Mouse (Mus musculus) small intestine, adult 2 months (tissue): ENCODE data around the gene Zfp607b. TPM values are rescaled to one million over a fixed set of nuclear protein-coding genes. Genes with fewer than 3 reads are reported as not detected.
A peak's percentile ranks its signal among the peaks of the same experiment; 100 is the strongest.

Experiments used
- H3K27ac ChIP-seq: fragments of 200-500 bp; 2 replicates; pipeline ENCODE4 v1.5.1; 2012; ENCODE audit warnings: low read depth, low read length, control low read depth, inconsistent platforms; ENCODE audit not compliant: insufficient read depth
- H3K27me3 ChIP-seq: fragments of 200-500 bp; 2 replicates; pipeline ENCODE4 v1.6.1; 2012; ENCODE audit warnings: mild to moderate bottlenecking, moderate library complexity, low read length, inconsistent platforms; ENCODE audit not compliant: control insufficient read depth, insufficient read depth
- H3K36me3 ChIP-seq: fragments of 200-500 bp; 2 replicates; pipeline ENCODE4 v1.6.1; 2012; ENCODE audit warnings: mild to moderate bottlenecking, low read length, control low read depth, inconsistent platforms; ENCODE audit not compliant: control insufficient read depth, insufficient read depth
- H3K4me1 ChIP-seq: fragments of 200-500 bp; 2 replicates; pipeline ENCODE4 v1.6.1; 2012; ENCODE audit warnings: low read length, inconsistent platforms, mixed read lengths; ENCODE audit not compliant: control insufficient read depth, insufficient read depth, insufficient read length
- H3K4me3 ChIP-seq: fragments of 200-500 bp; 2 replicates; pipeline ENCODE4 v1.5.1; 2012; ENCODE audit warnings: low read depth, mild to moderate bottlenecking, control low read depth, inconsistent platforms, low read length, moderate library complexity
- CTCF ChIP-seq: fragments of 200-500 bp; IDR thresholded peaks from 2 replicates; pipeline ENCODE4 v1.5.1; 2012; ENCODE audit warnings: low read depth, mild to moderate bottlenecking, control low read depth, inconsistent platforms, low read length, moderate library complexity, mixed read lengths; ENCODE audit not compliant: insufficient replicate concordance, insufficient read length; ENCODE audit errors: extremely low read depth
- POLR2A ChIP-seq: fragments of 200-500 bp; IDR thresholded peaks from 2 replicates; pipeline ENCODE4 v1.6.1; 2012; ENCODE audit warnings: low read depth, mild to moderate bottlenecking, control low read depth, inconsistent platforms, low read length, moderate library complexity
- WGBS: fragments of 180-500 bp; shearing (Covaris S2); methylation state at CpG from one replicate; pipeline ENCODE4 v1.1.7; 2018; 5-methylcytosine and 5-hydroxymethylcytosine counted together
- polyA plus RNA-seq: library from polyadenylated mRNA; depleted of rRNA; stranded (reverse); fragments of >200 nt; gene quantifications from 2 replicates; pipeline ENCODE4 v1.2.3, GENCODE M21; 2012; rRNA removed

The Zfp607b gene
- polyA plus RNA-seq, 1 experiment: 0.56 TPM

DNA sequence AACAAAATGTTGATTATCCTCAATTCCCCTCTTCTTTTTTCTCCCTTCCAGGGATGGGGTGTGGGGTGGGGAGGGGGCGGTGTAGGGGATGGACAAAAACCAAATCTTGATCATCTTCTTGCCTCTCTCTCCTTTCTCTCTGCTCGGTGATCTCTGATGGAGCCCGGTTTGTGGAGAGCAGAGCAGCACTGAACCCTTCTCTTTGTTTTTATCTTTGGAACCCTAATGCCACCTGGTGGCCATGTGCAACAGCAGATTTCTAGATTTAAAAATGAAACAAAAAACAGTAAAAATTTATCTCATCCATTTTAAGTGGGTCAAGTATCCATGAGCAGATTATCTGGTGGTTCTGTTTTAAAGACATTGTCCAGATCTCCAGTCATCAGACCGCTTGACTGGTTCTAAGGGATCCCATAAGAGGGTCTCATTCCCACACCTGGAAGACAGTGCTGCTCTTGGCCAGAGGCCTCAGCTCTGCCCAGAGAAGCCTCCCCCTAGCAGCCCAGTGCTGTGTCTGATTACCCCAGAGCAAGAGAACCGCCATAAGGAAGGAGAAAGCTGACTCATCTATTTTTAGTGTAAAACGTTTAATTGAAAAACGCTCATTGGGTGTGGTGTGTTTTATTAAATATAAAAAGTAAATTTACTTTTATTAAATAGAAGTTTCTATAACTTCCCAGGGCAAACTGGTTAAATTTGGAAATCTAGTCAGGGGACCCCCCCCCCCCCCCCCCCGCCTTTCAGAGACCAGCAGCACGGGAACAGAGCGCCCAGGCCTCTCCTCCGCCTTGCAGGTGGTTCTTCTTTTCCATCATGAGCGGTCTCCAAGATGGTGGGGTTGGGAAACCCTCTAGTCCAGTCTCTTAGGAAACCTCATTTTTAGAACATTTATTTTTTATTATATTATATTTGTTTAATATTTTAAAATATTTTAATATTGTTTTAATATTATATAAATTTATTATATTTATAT, 36.7 kb downstream of the Zfp607b start:
- H3K36me3 ChIP-seq: no peaks in the 10 kb centered on the region
- no peak overlapping the region for H3K27ac ChIP-seq
- H3K4me1 ChIP-seq: no peaks in the 10 kb centered on the region
- TF ChIP-seq CTCF: peak; percentile 46; the same call in 1 of the 2 replicates
- no peak for TF ChIP-seq POLR2A
- H3K27me3 ChIP-seq: no peaks in the 10 kb centered on the region
- WGBS: 44% methylated on average over 12 of the region's 12 CpGs
- no peak overlapping the region for H3K4me3 ChIP-seq

- Histone ChIP-seq H3K27ac (no peak overlapping the region), H3K27me3 (no peaks in the 10 kb centered on the region)
- 50% methylated on average over 2 of the region's 2 CpGs for WGBS
Measured at GRCm38 (mm10) chr7:27727471-27727870, 38.3 kb downstream of the Zfp607b start.

DNA sequence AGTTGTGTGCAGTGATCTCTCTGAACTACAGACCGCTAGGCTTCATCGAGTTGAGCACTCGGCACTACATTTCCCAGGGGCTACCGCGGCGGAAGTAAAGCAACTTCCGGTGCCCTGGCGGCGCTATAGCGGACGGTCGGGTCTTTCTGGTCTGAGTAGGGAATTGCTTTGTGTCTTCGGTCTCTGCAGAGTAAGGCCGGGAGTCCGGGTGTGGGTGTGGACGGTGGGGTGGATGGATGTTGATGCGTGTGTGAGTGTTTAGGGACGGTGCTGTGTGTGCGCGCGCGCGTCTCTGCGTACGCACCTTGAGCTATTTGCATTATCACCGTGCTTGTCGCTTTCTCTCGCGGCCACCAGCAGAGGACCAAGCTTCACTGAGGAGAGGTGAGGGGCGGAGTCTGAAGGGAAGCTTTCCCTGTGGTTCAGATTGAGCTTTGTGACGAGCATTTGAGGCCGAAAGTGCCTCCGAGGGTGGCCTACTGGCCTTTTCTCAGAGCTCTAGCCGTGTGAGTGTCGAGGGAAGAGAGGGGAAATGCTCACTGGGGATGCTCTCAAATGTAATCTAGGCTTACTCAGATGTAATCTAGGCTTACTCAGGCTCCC, 42.2 kb downstream of the Zfp607b start, which contains the start of gene Zfp60:
Gene Zfp60 (plus strand): TSS at position 109 of the 603 bp plus-strand sequence.
- H3K27ac ChIP-seq: peak within 1 kb of the TSS; percentile 93
- no peaks in the 10 kb centered on the region for H3K27me3 ChIP-seq
- no peaks in the 10 kb centered on the region for H3K4me1 ChIP-seq
- H3K36me3 ChIP-seq: no peaks in the 10 kb centered on the region; the same call in 1 of the 2 replicates
- whole genome bisulfite sequencing: under 1% methylated on average over 35 of the region's 35 CpGs
- TF ChIP-seq CTCF (peak; percentile 57; the same call in 1 of the 2 replicates), POLR2A (peak; percentile 49; the same call in 1 of the 2 replicates)
- H3K4me3 ChIP-seq: peak within 1 kb of the TSS; percentile 93

More at GRCm38 (mm10) chr7:27727471-27727870, 38.3 kb downstream of the Zfp607b start:
- H3K4me1 ChIP-seq: no peaks in the 10 kb centered on the region
- TF ChIP-seq CTCF (no peak), POLR2A (no peak)
- no peaks in the 10 kb centered on the region for H3K36me3 ChIP-seq
- no peak overlapping the region for H3K4me3 ChIP-seq

- Histone ChIP-seq H3K4me3 (peak overlapping the region; percentile 93), H3K4me1 (no peaks in the 10 kb centered on the region), H3K36me3 (no peaks in the 10 kb centered on the region; the same call in 1 of the 2 replicates), H3K27ac (peak overlapping the region; percentile 93), H3K27me3 (no peaks in the 10 kb centered on the region)
- TF ChIP-seq CTCF (no peak), POLR2A (no peak)
- WGBS: 7% methylated on average over 12 of the region's 12 CpGs
Measured at GRCm38 (mm10) chr7:27731946-27732345, 42.8 kb downstream of the Zfp607b start.

DNA sequence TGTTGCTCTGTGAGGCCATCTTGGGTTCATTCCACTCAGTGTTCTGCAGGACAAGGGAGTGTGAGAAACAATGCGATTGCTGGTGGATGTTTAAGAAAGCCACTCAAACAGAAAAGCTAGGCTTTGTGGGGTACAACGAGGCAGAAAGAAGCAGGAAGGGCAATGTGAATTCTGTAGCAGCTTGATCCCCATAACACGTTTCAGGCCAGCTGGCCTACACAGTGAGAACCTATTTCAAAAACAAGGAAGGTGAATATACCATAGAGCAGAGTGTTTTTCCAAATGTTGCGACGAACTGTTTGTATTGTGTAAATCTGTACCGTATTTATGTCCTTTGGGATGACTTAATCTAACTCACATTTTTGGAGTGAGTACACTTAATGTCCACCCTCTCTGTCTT, 43.4 kb downstream of the Zfp607b start:
- no peak overlapping the region for H3K27ac ChIP-seq
- H3K27me3 ChIP-seq: no peaks in the 10 kb centered on the region
- H3K4me1 ChIP-seq: no peaks in the 10 kb centered on the region
- 86% methylated on average over 6 of the region's 6 CpGs for WGBS
- no peak overlapping the region for H3K4me3 ChIP-seq
- no peaks in the 10 kb centered on the region; the same call in 1 of the 2 replicates for H3K36me3 ChIP-seq
- TF ChIP-seq POLR2A (no peak), CTCF (no peak)

GRCm38 (mm10) chr7:27735457-27735856, 46.3 kb downstream of the Zfp607b start:
- no peak overlapping the region for H3K27ac ChIP-seq
- 73% methylated on average over 5 of the region's 5 CpGs for WGBS
- TF ChIP-seq POLR2A (no peak), CTCF (no peak)
- peaks cover 17% of the 10 kb centered on the region for H3K36me3 ChIP-seq
- H3K4me1 ChIP-seq: no peaks in the 10 kb centered on the region
- no peaks in the 10 kb centered on the region for H3K27me3 ChIP-seq
- H3K4me3 ChIP-seq: no peak overlapping the region

Other genes with a start within 250 kb of the Zfp607b start
- 0.19 and 0.28 TPM in 2 replicates for gene Sptbn4, start 241.7 kb upstream of the Zfp607b start, polyA plus RNA-seq
- gene Blvrb, start 241.4 kb upstream of the Zfp607b start, polyA plus RNA-seq: 79.1 and 142 TPM in 2 replicates
- 5.3 and 12.8 TPM in 2 replicates for gene Sertad3, start 215.6 kb upstream of the Zfp607b start, polyA plus RNA-seq
- 47.2 and 156 TPM in 2 replicates for gene Sertad1, start 202.4 kb upstream of the Zfp607b start, polyA plus RNA-seq
- 0.37 and 0.68 TPM in 2 replicates for gene Prx, start 190.0 kb upstream of the Zfp607b start, polyA plus RNA-seq
- gene Hipk4, start 166.1 kb upstream of the Zfp607b start, polyA plus RNA-seq: 0.43 and 0.72 TPM in 2 replicates
- gene Pld3, start 136.1 kb upstream of the Zfp607b start, polyA plus RNA-seq: 72.2 and 75.6 TPM in 2 replicates
- gene 2310022A10Rik, start 136.1 kb upstream of the Zfp607b start, polyA plus RNA-seq: 9.8 and 19.7 TPM in 2 replicates
- gene Akt2, start 97.8 kb upstream of the Zfp607b start, polyA plus RNA-seq: 19.6 and 34.1 TPM in 2 replicates
- gene Ttc9b, start 35.4 kb upstream of the Zfp607b start, polyA plus RNA-seq: 0.15 and 0.22 TPM in 2 replicates
- 11.1 and 16.8 TPM in 2 replicates for gene Map3k10, start 14.7 kb upstream of the Zfp607b start, polyA plus RNA-seq
- 0.18 and 0.38 TPM in 2 replicates for gene Zfp60, start 42.0 kb downstream of the Zfp607b start, polyA plus RNA-seq
- gene Zfp626, start 117.9 kb downstream of the Zfp607b start, polyA plus RNA-seq: 0.09 and 0.15 TPM in 2 replicates
- gene Zfp59, start 149.3 kb downstream of the Zfp607b start, polyA plus RNA-seq: 0.11 and 0.13 TPM in 2 replicates
- gene Zfp607a, start 168.2 kb downstream of the Zfp607b start, polyA plus RNA-seq: 0.11 and 0.13 TPM in 2 replicates
- gene Zfp974, start 240.1 kb downstream of the Zfp607b start, polyA plus RNA-seq: 0.39 and 0.48 TPM in 2 replicates